Comparison of ENCODE assay signal across 8 mouse cellular contexts in the genomic region with DNA sequence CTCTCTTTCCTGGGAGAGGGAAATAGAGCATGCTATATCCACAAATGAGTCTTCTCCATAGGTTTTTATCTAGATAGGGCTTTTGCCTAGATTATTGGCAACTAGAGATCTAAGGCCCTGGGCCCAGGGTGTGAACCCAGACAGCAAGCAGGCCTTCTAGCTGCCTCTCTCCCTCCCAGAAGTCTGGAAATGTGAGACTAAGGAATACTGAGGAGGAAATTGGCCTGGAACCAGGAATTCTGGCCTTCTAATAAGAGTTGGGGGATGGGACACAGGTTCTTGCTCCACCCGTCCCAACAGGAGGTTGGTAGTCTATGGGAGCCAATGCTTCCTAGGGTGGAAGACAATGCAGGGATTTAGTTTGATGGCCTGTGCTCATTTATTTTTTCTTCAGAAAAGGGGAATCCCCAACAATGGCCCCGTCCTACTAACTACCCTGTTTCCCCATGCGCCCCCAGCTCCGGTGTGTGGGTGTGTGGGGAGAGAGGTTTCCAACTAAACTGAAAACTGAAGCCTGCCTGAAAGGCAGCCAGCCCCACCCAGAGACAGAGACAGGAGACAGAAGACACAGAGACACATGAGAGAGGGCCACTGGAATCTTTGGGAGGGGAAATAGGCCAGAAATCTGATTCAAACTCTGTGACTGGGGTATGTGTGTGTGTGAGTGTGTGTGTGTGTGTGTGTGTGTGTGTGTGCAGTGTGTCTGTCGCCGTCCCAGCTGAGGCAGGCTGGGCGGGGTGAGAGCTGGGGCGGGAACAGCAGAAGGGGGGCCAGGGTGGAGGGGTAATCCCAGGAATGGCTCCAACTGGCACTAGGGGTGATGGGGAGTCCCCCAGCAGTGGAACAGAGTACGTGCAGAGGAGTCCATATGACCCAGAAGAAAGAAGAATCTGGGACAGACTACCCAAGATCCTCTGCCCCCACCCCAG. TPM values are rescaled to one million over a fixed set of nuclear protein-coding genes. Genes with fewer than 3 reads are reported as not detected.
DNase-seq lines count a peak whose midpoint lies in the region; ATAC-seq lines count a peak whose summit lies in the region.

No protein-coding gene starts in this region.

- DNase-seq in ES-CJ7 (ENCODE audit: low read depth, low spot score), result peak; percentile 25
- peak; percentile 71 for DNase-seq in forebrain, embryonic 14.5 days (ENCODE audit: low spot score)
- DNase-seq in lung, postnatal 10 days, result peak; percentile 76
- DNase-seq in urinary bladder, adult 18-20 months (ENCODE audit: low spot score in 2 of 2), result no peak
- DNase-seq in adrenal gland, adult 18-20 months (ENCODE audit: low spot score in 2 of 2), result no peak
- DNase-seq in testis, postnatal 14 days (ENCODE audit: low spot score), result no peak

- no peak overlapping the region for H3K27ac ChIP-seq in heart, embryonic 12.5 days (ENCODE audit: poor library complexity, severe bottlenecking)
- H3K27ac ChIP-seq in heart, embryonic 11.5 days (ENCODE audit: low read depth, low read length), result no peak overlapping the region
- peak overlapping the region; percentile 94 for H3K27ac ChIP-seq in forebrain, embryonic 14.5 days (ENCODE audit: low read depth, low read length)

- H3K36me3 ChIP-seq in heart, embryonic 12.5 days, result no peaks in the 10 kb centered on the region
- no peaks in the 10 kb centered on the region for H3K36me3 ChIP-seq in heart, embryonic 11.5 days (ENCODE audit: control insufficient read depth, insufficient read depth, low read length)
- no peaks in the 10 kb centered on the region for H3K36me3 ChIP-seq in forebrain, embryonic 14.5 days (ENCODE audit: control insufficient read depth, insufficient read depth, low read length)

- 0 out of 2 replicates have a peak overlapping the region, but pooled peaks have one; percentile 17 for H3K9ac ChIP-seq in heart, embryonic 12.5 days
- no peak overlapping the region for H3K9ac ChIP-seq in heart, embryonic 11.5 days (ENCODE audit: low read depth, low read length)
- peak overlapping the region; percentile 49 for H3K9ac ChIP-seq in forebrain, embryonic 14.5 days (ENCODE audit: low read length)

- H3K9me3 ChIP-seq in heart, embryonic 12.5 days (replicated peaks), result no peaks in the 10 kb centered on the region
- no peaks in the 10 kb centered on the region for H3K9me3 ChIP-seq in heart, embryonic 11.5 days (replicated peaks; ENCODE audit: control insufficient read depth, low read length)
- H3K9me3 ChIP-seq in forebrain, embryonic 14.5 days (replicated peaks; ENCODE audit: control insufficient read depth, low read length), result no peaks in the 10 kb centered on the region

- ATAC-seq in heart, embryonic 12.5 days (ENCODE audit: insufficient number of reproducible peaks, low FRiP score), result no peak
- no peak for ATAC-seq in heart, embryonic 11.5 days (replicated peaks; ENCODE audit: insufficient number of reproducible peaks, low FRiP score, low TSS enrichment)
- peak; percentile 8; the same call in 1 of the 2 replicates for ATAC-seq in forebrain, embryonic 14.5 days

- H3K4me3 ChIP-seq in heart, embryonic 12.5 days, result no peak overlapping the region
- no peak overlapping the region for H3K4me3 ChIP-seq in heart, embryonic 11.5 days (ENCODE audit: low read depth, low read length)
- H3K4me3 ChIP-seq in forebrain, embryonic 14.5 days (ENCODE audit: low read depth, low read length), result no peak overlapping the region

- WGBS in heart, embryonic 12.5 days, result 54% methylated on average over 9 of the region's 9 CpGs
- WGBS in heart, embryonic 11.5 days (ENCODE audit: insufficient replicate concordance), result 37% methylated on average over 9 of the region's 9 CpGs
- 8% methylated on average over 9 of the region's 9 CpGs for WGBS in forebrain, embryonic 14.5 days

- H3K27me3 ChIP-seq in heart, embryonic 12.5 days (replicated peaks), result peaks cover 56% of the 10 kb centered on the region
- H3K27me3 ChIP-seq in heart, embryonic 11.5 days (ENCODE audit: control insufficient read depth, insufficient read depth, low read length), result peaks cover 35% of the 10 kb centered on the region
- H3K27me3 ChIP-seq in forebrain, embryonic 14.5 days (replicated peaks; ENCODE audit: control insufficient read depth, insufficient read depth, low read length), result peaks cover 1% of the 10 kb centered on the region; the same call in 1 of the 2 replicates

- peaks cover 70% of the 10 kb centered on the region for H3K4me1 ChIP-seq in heart, embryonic 12.5 days (replicated peaks)
- peaks cover 27% of the 10 kb centered on the region for H3K4me1 ChIP-seq in heart, embryonic 11.5 days (ENCODE audit: control insufficient read depth, insufficient read depth, low read length)
- H3K4me1 ChIP-seq in forebrain, embryonic 14.5 days (ENCODE audit: control insufficient read depth, insufficient read depth, low read length), result peaks cover 47% of the 10 kb centered on the region

- no peak overlapping the region for H3K4me2 ChIP-seq in heart, embryonic 12.5 days
- no peak overlapping the region for H3K4me2 ChIP-seq in heart, embryonic 11.5 days
- H3K4me2 ChIP-seq in forebrain, embryonic 14.5 days (ENCODE audit: low read length), result peak overlapping the region; percentile 36

RNA-seq across cellular contexts. Expression of gene Cacna1g, which starts 4.6 kb away (rescaled TPM):
- 1.9 and 2.7 TPM in 2 replicates for polyA plus RNA-seq in heart, embryonic 12.5 days (2016; fragmentation: Nextera tagmentation; extraction: Ambion mirVana)
- polyA plus RNA-seq in heart, embryonic 11.5 days (2014; fragmentation: Nextera tagmentation; extraction: Ambion mirVana), result 2.7 and 4.3 TPM in 2 replicates
- polyA plus RNA-seq in forebrain, embryonic 14.5 days (2014; fragmentation: Nextera tagmentation; extraction: Ambion mirVana), result 7.0 and 7.1 TPM in 2 replicates
- total RNA-seq in adrenal gland, adult 18-20 months (2021), result under 1 TPM; 0.32 to 0.70 TPM

RNA-seq across cellular contexts. Expression of gene Spata20, which starts 16.6 kb away (rescaled TPM):
- polyA plus RNA-seq in heart, embryonic 12.5 days (2016; fragmentation: Nextera tagmentation; extraction: Ambion mirVana), result not detected in 2 replicates
- polyA plus RNA-seq in heart, embryonic 11.5 days (2014; fragmentation: Nextera tagmentation; extraction: Ambion mirVana), result 0.15 TPM in 1 of 2 replicates, not detected in the other
- polyA plus RNA-seq in forebrain, embryonic 14.5 days (2014; fragmentation: Nextera tagmentation; extraction: Ambion mirVana), result 0.43 and 0.67 TPM in 2 replicates
- total RNA-seq in adrenal gland, adult 18-20 months (2021), result not detected

RNA-seq across cellular contexts. Expression of gene Epn3, which starts 30.4 kb away (rescaled TPM):
- polyA plus RNA-seq in heart, embryonic 12.5 days (2016; fragmentation: Nextera tagmentation; extraction: Ambion mirVana), result 14.4 and 14.5 TPM in 2 replicates
- polyA plus RNA-seq in heart, embryonic 11.5 days (2014; fragmentation: Nextera tagmentation; extraction: Ambion mirVana), result 8.2 and 9.1 TPM in 2 replicates
- polyA plus RNA-seq in forebrain, embryonic 14.5 days (2014; fragmentation: Nextera tagmentation; extraction: Ambion mirVana), result 0.30 and 0.41 TPM in 2 replicates
- 10 to 100 TPM; 33.3 to 48.4 TPM for total RNA-seq in adrenal gland, adult 18-20 months (2021)

RNA-seq across cellular contexts. Expression of gene Mycbpap, which starts 52.1 kb away (rescaled TPM):
- polyA plus RNA-seq in heart, embryonic 12.5 days (2016; fragmentation: Nextera tagmentation; extraction: Ambion mirVana), result 9.1 and 11.5 TPM in 2 replicates
- polyA plus RNA-seq in heart, embryonic 11.5 days (2014; fragmentation: Nextera tagmentation; extraction: Ambion mirVana), result 9.1 and 9.9 TPM in 2 replicates
- 1.8 and 2.1 TPM in 2 replicates for polyA plus RNA-seq in forebrain, embryonic 14.5 days (2014; fragmentation: Nextera tagmentation; extraction: Ambion mirVana)
- total RNA-seq in adrenal gland, adult 18-20 months (2021), result 10 to 100 TPM in 1 of 2 experiments, 1 to 10 TPM in 1; 7.4 to 12.4 TPM

Comparison
In these comparisons a context has a peak if more than half of its experiments do, and no peak if none do; other contexts are left out.
1. DNase-seq: peak in ES-CJ7 (single experiment), forebrain, embryonic 14.5 days (single experiment) and lung, postnatal 10 days (single experiment); none in urinary bladder, adult 18-20 months (0 of 2), adrenal gland, adult 18-20 months (0 of 2) and testis, postnatal 14 days (single experiment).